Mouse (Mus musculus): ENCODE measurements at regions not wholly inside any gene's neighbourhood (a gene's known extent, or its start where the extent isn't known, plus 50 kb on each side); places are given as distances from the start of the nearest gene placed in this dataset.
"Not testable (repeated sequence)": the region's sequence is repeated elsewhere in the genome, so short reads cannot be mapped to it uniquely, and the experiment has no call there.

GRCm38 (mm10) chr15:25252648-25253567 lies 160.7 kb downstream of the Basp1 start:
- DNase-seq (ENCODE audit: low spot score in 2 of 2): no peak

GRCm38 (mm10) chr15:25245631-25246030 lies 167.9 kb downstream of the Basp1 start:
- DNase-seq (ENCODE audit: low spot score in 2 of 2): no peak

GRCm38 (mm10) chr15:25237665-25238664 lies 175.6 kb downstream of the Basp1 start:
- DNase-seq (ENCODE audit: low spot score in 2 of 2): no peak

GRCm38 (mm10) chr15:25236191-25236723 lies 177.3 kb downstream of the Basp1 start:
- no peak for DNase-seq (ENCODE audit: low spot score in 2 of 2)

GRCm38 (mm10) chr15:25234064-25234700 lies 179.4 kb downstream of the Basp1 start:
- no peak for DNase-seq (ENCODE audit: low spot score in 2 of 2)

- peak; percentile 9 to 68 for DNase-seq (ENCODE audit: low spot score in 2 of 2)
Observed at GRCm38 (mm10) chr15:25230213-25230612, 183.4 kb downstream of the Basp1 start.

GRCm38 (mm10) chr15:25229807-25230206 lies 183.8 kb downstream of the Basp1 start:
- no peak for DNase-seq (ENCODE audit: low spot score in 2 of 2)

GRCm38 (mm10) chr15:25227496-25227895 lies 186.1 kb downstream of the Basp1 start:
- no peak for DNase-seq (ENCODE audit: low spot score in 2 of 2)

GRCm38 (mm10) chr15:25225936-25226335 lies 187.6 kb downstream of the Basp1 start:
- DNase-seq (ENCODE audit: low spot score in 2 of 2): no peak

GRCm38 (mm10) chr15:25225431-25225830 lies 188.1 kb downstream of the Basp1 start:
- no peak for DNase-seq (ENCODE audit: low spot score in 2 of 2)

GRCm38 (mm10) chr15:25221749-25222148 lies 191.8 kb downstream of the Basp1 start:
- no peak for DNase-seq (ENCODE audit: low spot score in 2 of 2)

GRCm38 (mm10) chr15:25216375-25216774 lies 197.2 kb downstream of the Basp1 start:
- no peak for DNase-seq (ENCODE audit: low spot score in 2 of 2)

- DNase-seq (ENCODE audit: low spot score in 2 of 2): no peak
Observed at GRCm38 (mm10) chr15:25202097-25202496, 211.5 kb downstream of the Basp1 start.

- not testable (repeated sequence) for DNase-seq (ENCODE audit: low spot score in 2 of 2)
Observed at GRCm38 (mm10) chr15:25200249-25200648, 213.3 kb downstream of the Basp1 start.

- DNase-seq (ENCODE audit: low spot score in 2 of 2): peak in 1 of 2 experiments; percentile 8
Observed at GRCm38 (mm10) chr15:25187881-25188326, 225.7 kb downstream of the Basp1 start.

GRCm38 (mm10) chr15:25172755-25173154 lies 240.8 kb downstream of the Basp1 start:
- DNase-seq (ENCODE audit: low spot score in 2 of 2): no peak

GRCm38 (mm10) chr15:25146371-25146770 lies 267.2 kb downstream of the Basp1 start:
- no peak for DNase-seq (ENCODE audit: low spot score in 2 of 2)

- DNase-seq (ENCODE audit: low spot score in 2 of 2): no peak
Observed at GRCm38 (mm10) chr15:25144228-25144627, 269.3 kb downstream of the Basp1 start.

- no peak for DNase-seq (ENCODE audit: low spot score in 2 of 2)
Observed at GRCm38 (mm10) chr15:25140389-25141181, 273.0 kb downstream of the Basp1 start.

- no peak for DNase-seq (ENCODE audit: low spot score in 2 of 2)
Observed at GRCm38 (mm10) chr15:25137091-25137490, 276.5 kb downstream of the Basp1 start.
